Mouse (Mus musculus): ENCODE measurements at regions not wholly inside any gene's neighbourhood (a gene's known extent, or its start where the extent isn't known, plus 50 kb on each side); places are given as distances from the start of the nearest gene placed in this dataset.

- Histone ChIP-seq H3K4me1 (ENCODE audit: control insufficient read depth in 1 of 2, insufficient read depth in 2 of 2) (peaks cover 0 to 10% of the 10 kb centered on the region in 2 experiments; a peak in 2 of 4 replicates), H3K27me3 (replicated peaks) (no peaks in the 10 kb centered on the region), H3K9ac (ENCODE audit: insufficient read depth, low read depth) (no peak overlapping the region), H3K9me3 (replicated peaks; ENCODE audit: low read length) (no peaks in the 10 kb centered on the region), H3K36me3 (replicated peaks in 1 of 2; ENCODE audit: control insufficient read depth in 1 of 2, insufficient read depth in 1 of 2, low read length in 1 of 2) (no peaks in the 10 kb centered on the region), H3K4me2 (ENCODE audit: insufficient read depth, low read depth, poor library complexity, severe bottlenecking) (no peak overlapping the region), H3K27ac (ENCODE audit: insufficient read depth, low read depth) (no peak overlapping the region), H3K4me3 (replicated peaks in 1 of 3; ENCODE audit: low read depth in 2 of 3, low read length in 2 of 3, poor library complexity in 1 of 3) (no peak overlapping the region), H3K79me2 (replicated peaks; ENCODE audit: control insufficient read depth, extremely low read depth, insufficient read depth, poor library complexity, severe bottlenecking) (no peaks in the 10 kb centered on the region)
- TF ChIP-seq MAX (IDR thresholded peaks at IDR 0.05; ENCODE audit: low read length) (no peak), RCOR1 (conservative IDR thresholded peaks at IDR 0.05; ENCODE audit: low read depth, low read length) (no peak), POLR2A (IDR thresholded peaks at IDR 0.05; ENCODE audit: low read depth, low read length) (no peak), MYC (IDR thresholded peaks at IDR 0.05; ENCODE audit: low read depth, low read length) (no peak), USF2 (conservative IDR thresholded peaks at IDR 0.05; ENCODE audit: low read depth, low read length) (no peak), ZMIZ1 (IDR thresholded peaks at IDR 0.05; ENCODE audit: low read depth, low read length) (no peak), HCFC1 (IDR thresholded peaks at IDR 0.05; ENCODE audit: low read depth, low read length) (no peak), CHD1 (IDR thresholded peaks at IDR 0.05; ENCODE audit: low read depth, low read length) (no peak)
- dilution Hi-C loops (cut with MboI; ENCODE audit: extremely low pct_ligation_motif_present, extremely low pct_unique_long_range_greater_than_20kb, low sequenced_read_pairs) (no loop called here), in situ Hi-C loops (cut with MboI; ENCODE audit: low pct_ligation_motif_present, low pct_unique_long_range_greater_than_20kb, low sequenced_read_pairs) (no loop called here)
- peak; percentile 7 for DNase-seq (ENCODE audit: extremely low read depth)
Observed at GRCm38 (mm10) chr13:28673622-28674021, 279.9 kb downstream of the Sox4 start.

DNA sequence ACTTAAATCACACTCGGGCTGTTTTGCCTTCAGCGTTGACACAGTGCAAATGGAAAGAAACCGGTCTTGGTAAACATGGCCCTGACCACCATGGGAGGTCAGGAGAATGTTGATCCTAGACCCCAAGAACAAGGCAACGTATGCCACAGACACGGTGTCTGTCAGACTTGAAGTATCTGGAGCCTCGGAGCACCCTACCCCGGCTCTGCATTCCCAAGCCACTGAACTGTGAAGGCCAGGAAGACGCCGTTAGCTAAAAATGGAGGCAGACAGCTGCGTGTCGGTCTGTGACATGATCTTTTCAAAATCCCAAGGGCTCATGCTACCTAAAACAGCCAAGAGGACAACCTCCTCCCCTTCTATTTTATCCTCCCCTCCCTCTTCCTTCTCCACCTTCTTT lies 282.0 kb downstream of the Sox4 start:
- Histone ChIP-seq H3K27me3 (replicated peaks) (no peaks in the 10 kb centered on the region), H3K9me3 (replicated peaks; ENCODE audit: low read length) (no peaks in the 10 kb centered on the region), H3K4me3 (replicated peaks in 1 of 3; ENCODE audit: low read depth in 2 of 3, low read length in 2 of 3, poor library complexity in 1 of 3) (no peak overlapping the region), H3K9ac (ENCODE audit: insufficient read depth, low read depth) (no peak overlapping the region), H3K4me1 (ENCODE audit: control insufficient read depth in 1 of 2, insufficient read depth in 2 of 2) (peaks cover 0 to 10% of the 10 kb centered on the region in 2 experiments; a peak in 2 of 4 replicates), H3K79me2 (replicated peaks; ENCODE audit: control insufficient read depth, extremely low read depth, insufficient read depth, poor library complexity, severe bottlenecking) (no peaks in the 10 kb centered on the region), H3K36me3 (replicated peaks in 1 of 2; ENCODE audit: control insufficient read depth in 1 of 2, insufficient read depth in 1 of 2, low read length in 1 of 2) (no peaks in the 10 kb centered on the region), H3K27ac (ENCODE audit: insufficient read depth, low read depth) (no peak overlapping the region), H3K4me2 (ENCODE audit: insufficient read depth, low read depth, poor library complexity, severe bottlenecking) (no peak overlapping the region)
- in situ Hi-C loops (cut with MboI; ENCODE audit: low pct_ligation_motif_present, low pct_unique_long_range_greater_than_20kb, low sequenced_read_pairs) (no loop called here), dilution Hi-C loops (cut with MboI; ENCODE audit: extremely low pct_ligation_motif_present, extremely low pct_unique_long_range_greater_than_20kb, low sequenced_read_pairs) (no loop called here)
- DNase-seq (ENCODE audit: extremely low read depth): no peak
- TF ChIP-seq ZNF384 (IDR thresholded peaks at IDR 0.05; ENCODE audit: low read depth, low read length) (no peak), SMC3 (IDR thresholded peaks at IDR 0.05; ENCODE audit: low read depth, low read length) (no peak), ETS1 (conservative IDR thresholded peaks at IDR 0.05; ENCODE audit: low read depth, low read length) (no peak), NRF1 (IDR thresholded peaks at IDR 0.05; ENCODE audit: low read depth, low read length) (no peak), ZKSCAN1 (IDR thresholded peaks at IDR 0.05; ENCODE audit: borderline replicate concordance, low read depth, low read length) (no peak), MAFK (IDR thresholded peaks at IDR 0.05; ENCODE audit: insufficient replicate concordance, low read length) (no peak)

Measured in CH12.LX (cell line).